Mouse (Mus musculus) CH12.LX (cell line): ENCODE results near the gene Exoc8. TPM values are rescaled to one million over a fixed set of nuclear protein-coding genes. Genes with fewer than 3 reads are reported as not detected.
A peak's percentile ranks its signal among the peaks of the same experiment; 100 is the strongest.

Source experiments
- DNase-seq: peaks from one replicate; pipeline ENCODE4 v3.0.0-alpha.2; 2013; ENCODE audit errors: extremely low read depth
- H3K27ac ChIP-seq: 2 replicates; pipeline ENCODE4 v1.5.1; 2012; ENCODE audit warnings: low read depth, mild to moderate bottlenecking, control low read depth, moderate library complexity; ENCODE audit not compliant: insufficient read depth
- H3K27me3 ChIP-seq: replicated peaks from 2 replicates; pipeline ENCODE3; 2012; ENCODE audit warnings: inconsistent platforms
- H3K36me3 ChIP-seq, 2 experiments: replicated peaks in 1 of 2; 2 replicates each; pipeline versions ENCODE3 to v1.6.1; 2012; ENCODE audit warnings: inconsistent platforms in 1 of 2, low read length in 1 of 2, mild to moderate bottlenecking in 1 of 2, mixed read lengths in 1 of 2, moderate library complexity in 1 of 2; ENCODE audit not compliant: control insufficient read depth in 1 of 2, insufficient read depth in 1 of 2
- H3K4me1 ChIP-seq, 2 experiments: 2 replicates each; pipeline ENCODE4 v1.6.1; 2012; ENCODE audit warnings: inconsistent platforms in 1 of 2, moderate library complexity in 1 of 2; ENCODE audit not compliant: insufficient read depth in 2 of 2, control insufficient read depth in 1 of 2
- H3K4me2 ChIP-seq: 2 replicates; pipeline ENCODE4 v1.6.1; 2012; ENCODE audit warnings: low read depth, mild to moderate bottlenecking, control low read depth; ENCODE audit not compliant: poor library complexity, insufficient read depth, severe bottlenecking
- H3K4me3 ChIP-seq, 3 experiments: fragments of 150-350 bp in 1 of 3; sonication (generic) in 1 of 3; replicated peaks in 1 of 3; 2 replicates each; pipeline versions ENCODE3 to v1.5.1; 2011 to 2012; ENCODE audit warnings: low read depth in 2 of 3, low read length in 2 of 3, mild to moderate bottlenecking in 2 of 3, moderate library complexity in 2 of 3, control low read depth in 1 of 3, improper control_type of control experiment in 1 of 3, inconsistent platforms in 1 of 3, mixed read lengths in 1 of 3; ENCODE audit not compliant: poor library complexity in 1 of 3
- H3K79me2 ChIP-seq: replicated peaks from 2 replicates; pipeline ENCODE4 v1.6.1; 2012; ENCODE audit warnings: mild to moderate bottlenecking, moderate library complexity; ENCODE audit not compliant: control insufficient read depth, poor library complexity, insufficient read depth, severe bottlenecking; ENCODE audit errors: extremely low read depth
- H3K9ac ChIP-seq: 2 replicates; pipeline ENCODE4 v1.6.1; 2012; ENCODE audit warnings: low read depth, mild to moderate bottlenecking, control low read depth, moderate library complexity; ENCODE audit not compliant: insufficient read depth
- H3K9me3 ChIP-seq: replicated peaks from 2 replicates; pipeline ENCODE3; 2012; ENCODE audit warnings: low read length, inconsistent platforms, mixed read lengths
- CHD1 ChIP-seq: IDR thresholded peaks from 2 replicates; pipeline ENCODE4 v1.6.1; 2012; ENCODE audit warnings: low read depth, low read length, improper control_type of control experiment, inconsistent platforms
- CHD2 ChIP-seq: IDR thresholded peaks from 2 replicates; pipeline ENCODE4 v1.6.1; 2011; ENCODE audit warnings: low read length, improper control_type of control experiment
- E2F4 ChIP-seq: IDR thresholded peaks from 2 replicates; pipeline ENCODE4 v1.6.1; 2011; ENCODE audit warnings: low read depth, low read length, improper control_type of control experiment; ENCODE audit not compliant: insufficient replicate concordance
- EP300 ChIP-seq: IDR thresholded peaks from 2 replicates; pipeline ENCODE4 v1.6.1; 2011; ENCODE audit warnings: low read length, improper control_type of control experiment
- GABPA ChIP-seq: IDR thresholded peaks from 2 replicates; pipeline ENCODE4 v1.6.1; 2012; ENCODE audit warnings: low read depth, low read length, improper control_type of control experiment, inconsistent platforms; ENCODE audit not compliant: insufficient replicate concordance
- IRF4 ChIP-seq: IDR thresholded peaks from 2 replicates; pipeline ENCODE4 v1.6.1; 2014; ENCODE audit warnings: low read depth, mild to moderate bottlenecking, inconsistent platforms, low read length, improper control_type of control experiment
- JUN ChIP-seq: IDR thresholded peaks from 2 replicates; pipeline ENCODE4 v1.6.1; 2011; ENCODE audit warnings: low read depth, mild to moderate bottlenecking, low read length, improper control_type of control experiment, moderate library complexity; ENCODE audit not compliant: insufficient read depth
- KAT2A ChIP-seq: IDR thresholded peaks from 2 replicates; pipeline ENCODE4 v1.6.1; 2012; ENCODE audit warnings: low read length, improper control_type of control experiment, inconsistent platforms; ENCODE audit not compliant: insufficient replicate concordance
- MAFK ChIP-seq: IDR thresholded peaks from 2 replicates; pipeline ENCODE4 v1.6.1; 2011; ENCODE audit warnings: low read length, improper control_type of control experiment; ENCODE audit not compliant: insufficient replicate concordance
- MAX ChIP-seq: IDR thresholded peaks from 2 replicates; pipeline ENCODE4 v1.6.1; 2011; ENCODE audit warnings: low read length, improper control_type of control experiment
- MEF2A ChIP-seq: IDR thresholded peaks from 2 replicates; pipeline ENCODE4 v1.6.1; 2014; ENCODE audit warnings: low read depth, mild to moderate bottlenecking, inconsistent platforms, low read length, improper control_type of control experiment, borderline replicate concordance
- MXI1 ChIP-seq: IDR thresholded peaks from 2 replicates; pipeline ENCODE4 v1.6.1; 2011; ENCODE audit warnings: mild to moderate bottlenecking, low read depth, low read length, improper control_type of control experiment
- MYC ChIP-seq: IDR thresholded peaks from 2 replicates; pipeline ENCODE4 v1.6.1; 2011; ENCODE audit warnings: low read depth, mild to moderate bottlenecking, improper control_type of control experiment, low read length
- PAX5 ChIP-seq: IDR thresholded peaks from 2 replicates; pipeline ENCODE4 v1.6.1; 2012; ENCODE audit warnings: low read length, inconsistent platforms, mixed read lengths
- POLR2A ChIP-seq: IDR thresholded peaks from 2 replicates; pipeline ENCODE4 v1.6.1; 2011; ENCODE audit warnings: low read depth, mild to moderate bottlenecking, improper control_type of control experiment, low read length
- POLR2AphosphoS2 ChIP-seq: IDR thresholded peaks from 2 replicates; pipeline ENCODE4 v1.6.1; 2011; ENCODE audit warnings: low read depth, low read length, improper control_type of control experiment
- RCOR1 ChIP-seq: conservative IDR thresholded peaks from 2 replicates; pipeline ENCODE4 v1.6.1; 2012; ENCODE audit warnings: low read depth, mild to moderate bottlenecking, inconsistent platforms, low read length, improper control_type of control experiment
- SMC3 ChIP-seq: IDR thresholded peaks from 2 replicates; pipeline ENCODE4 v1.6.1; 2011; ENCODE audit warnings: low read depth, low read length, improper control_type of control experiment
- TBP ChIP-seq: conservative IDR thresholded peaks from 2 replicates; pipeline ENCODE4 v1.6.1; 2011; ENCODE audit warnings: low read depth, low read length, improper control_type of control experiment
- TCF12 ChIP-seq: IDR thresholded peaks from 2 replicates; pipeline ENCODE4 v1.6.1; 2014; ENCODE audit warnings: low read depth, mild to moderate bottlenecking, inconsistent platforms, low read length, improper control_type of control experiment
- UBTF ChIP-seq: IDR thresholded peaks from 2 replicates; pipeline ENCODE4 v1.6.1; 2012; ENCODE audit warnings: low read depth, mild to moderate bottlenecking, inconsistent platforms, low read length, improper control_type of control experiment, moderate library complexity
- USF1 ChIP-seq: IDR thresholded peaks from 2 replicates; pipeline ENCODE4 v1.6.1; 2014; ENCODE audit warnings: low read depth, mild to moderate bottlenecking, inconsistent platforms, low read length, improper control_type of control experiment
- USF2 ChIP-seq: conservative IDR thresholded peaks from 2 replicates; pipeline ENCODE4 v1.6.1; 2011; ENCODE audit warnings: low read depth, low read length, improper control_type of control experiment
- ZC3H11A ChIP-seq: IDR thresholded peaks from 2 replicates; pipeline ENCODE4 v1.6.1; 2012; ENCODE audit warnings: low read depth, mild to moderate bottlenecking, inconsistent platforms, low read length, improper control_type of control experiment
- ZKSCAN1 ChIP-seq: IDR thresholded peaks from 2 replicates; pipeline ENCODE4 v1.6.1; 2012; ENCODE audit warnings: low read depth, inconsistent platforms, low read length, improper control_type of control experiment, borderline replicate concordance
- ZMIZ1 ChIP-seq: IDR thresholded peaks from 2 replicates; pipeline ENCODE4 v1.6.1; 2012; ENCODE audit warnings: low read depth, mild to moderate bottlenecking, inconsistent platforms, low read length, improper control_type of control experiment
- ZNF384 ChIP-seq: IDR thresholded peaks from 2 replicates; pipeline ENCODE4 v1.6.1; 2012; ENCODE audit warnings: low read depth, low read length, improper control_type of control experiment, inconsistent platforms
- dilution Hi-C: fragments of 300-500 bp; cut with MboI; formaldehyde crosslinking; loops from 2 replicates; pipeline ENCODE4 v1.14.3; 2020; ENCODE audit warnings: low sequenced_read_pairs; ENCODE audit not compliant: extremely low pct_unique_long_range_greater_than_20kb, extremely low pct_ligation_motif_present
- in situ Hi-C: fragments of 300-500 bp; cut with MboI; formaldehyde crosslinking; loops from 3 replicates; pipeline ENCODE4 v1.14.3; 2019; ENCODE audit warnings: low sequenced_read_pairs, low pct_ligation_motif_present, low pct_unique_long_range_greater_than_20kb, mixed read lengths
- polyA plus RNA-seq: library from polyadenylated mRNA; unstranded; fragments of >175 nt; gene quantifications from 2 replicates; pipeline ENCODE4 v1.2.1, GENCODE M21; 2012; ENCODE audit warnings: low read depth; ENCODE audit not compliant: insufficient read length
- total RNA-seq, 2 experiments: library from RNA; depleted of rRNA; stranded (reverse); fragments of 300-350 nt in 1 of 2; fragments of >200 nt in 1 of 2; gene quantifications; 2 replicates each; pipeline ENCODE4 v1.2.3; 2012 to 2014

Exoc8 gene
- total and polyA plus RNA-seq, 3 experiments: 5.9 to 11.2 (median 10.7) TPM

- peaks cover 24 to 66% of the 10 kb centered on the region in 2 experiments for H3K36me3 ChIP-seq
- no peak overlapping the region for H3K4me3 ChIP-seq
- no peak for DNase-seq
- H3K9ac ChIP-seq: no peak overlapping the region
- in situ Hi-C loops (no loop called here), dilution Hi-C loops (no loop called here)
- H3K4me1 ChIP-seq: peaks cover 13 to 40% of the 10 kb centered on the region in 2 experiments
- no peak overlapping the region for H3K4me2 ChIP-seq
- TF ChIP-seq TBP (no peak), ZMIZ1 (no peak), CHD2 (no peak), PAX5 (no peak), TCF12 (no peak), POLR2AphosphoS2 (no peak), ZC3H11A (no peak), MAFK (no peak), USF1 (no peak), KAT2A (no peak), SMC3 (no peak), MEF2A (no peak), CHD1 (no peak), MYC (no peak)
- no peaks in the 10 kb centered on the region for H3K9me3 ChIP-seq
- no peaks in the 10 kb centered on the region for H3K27me3 ChIP-seq
- peaks cover 62% of the 10 kb centered on the region for H3K79me2 ChIP-seq
- no peak overlapping the region for H3K27ac ChIP-seq
Observed at GRCm38 (mm10) chr8:124867126-124867525, 30.4 kb downstream of the Exoc8 start.

GRCm38 (mm10) chr8:124866669-124867068 is 30.8 kb downstream of the Exoc8 start:
- no peak for TF ChIP-seq UBTF
- no peak for TF ChIP-seq GABPA
- in situ Hi-C loops (no loop called here), dilution Hi-C loops (no loop called here)
- no peak for DNase-seq
- Histone ChIP-seq H3K79me2 (peaks cover 64% of the 10 kb centered on the region), H3K27ac (no peak overlapping the region), H3K4me2 (no peak overlapping the region), H3K27me3 (no peaks in the 10 kb centered on the region), H3K4me3 (no peak overlapping the region), H3K36me3 (peaks cover 20 to 61% of the 10 kb centered on the region in 2 experiments), H3K9me3 (no peaks in the 10 kb centered on the region), H3K9ac (no peak overlapping the region), H3K4me1 (peaks cover 13 to 42% of the 10 kb centered on the region in 2 experiments)

GRCm38 (mm10) chr8:124863729-124864128 is 33.8 kb downstream of the Exoc8 start:
- peak overlapping the region; percentile 95 to 100 (median 95) for H3K4me3 ChIP-seq
- peak overlapping the region; percentile 85 for H3K4me2 ChIP-seq
- H3K4me1 ChIP-seq: peaks cover 9 to 68% of the 10 kb centered on the region in 2 experiments
- H3K27me3 ChIP-seq: no peaks in the 10 kb centered on the region
- dilution Hi-C loops: no loop called here
- H3K79me2 ChIP-seq: peaks cover 72% of the 10 kb centered on the region
- in situ Hi-C loops: no loop called here
- peaks cover 25 to 61% of the 10 kb centered on the region in 2 experiments for H3K36me3 ChIP-seq
- peak; percentile 54 for DNase-seq
- no peaks in the 10 kb centered on the region for H3K9me3 ChIP-seq
- peak overlapping the region; percentile 95 for H3K9ac ChIP-seq
- H3K27ac ChIP-seq: peak overlapping the region; percentile 28; the same call in 1 of the 2 replicates
- no peak for TF ChIP-seq CHD1
- TF ChIP-seq ZNF384: no peak
- no peak for TF ChIP-seq RCOR1
- TF ChIP-seq MAX: 0 out of 2 replicates have a peak, but pooled peaks have one; percentile 47
- TF ChIP-seq PAX5: no peak
- TF ChIP-seq EP300: no peak
- TF ChIP-seq MXI1: no peak
- no peak for TF ChIP-seq JUN
- no peak for TF ChIP-seq ZKSCAN1
- TF ChIP-seq IRF4: 0 out of 2 replicates have a peak, but pooled peaks have one; percentile 6
- no peak for TF ChIP-seq KAT2A
- TF ChIP-seq ZC3H11A: no peak
- TF ChIP-seq TCF12: no peak
- no peak for TF ChIP-seq E2F4
- TF ChIP-seq MYC: peak; percentile 82; the same call in 1 of the 2 replicates
- TF ChIP-seq USF2: no peak
- TF ChIP-seq POLR2A: peak; percentile 41
